Mouse (Mus musculus): ENCODE data around the gene Cald1. TPM values are rescaled to one million over a fixed set of nuclear protein-coding genes. Genes with fewer than 3 reads are reported as not detected.

Cald1 gene
- polyA plus RNA-seq, 1 experiment from 2014 or later = 279 TPM

GRCm38 (mm10) chr6:34749526-34749925, 151.2 kb downstream of the Cald1 start:
- no peak for ATAC-seq (ENCODE audit: low read depth)
- no peak overlapping the region for H3K4me3 ChIP-seq (ENCODE audit: low read length)
- H3K27ac ChIP-seq (ENCODE audit: low read length) = no peak overlapping the region
- 59% methylated on average over 6 of the region's 6 CpGs for WGBS
- no peaks in the 10 kb centered on the region for H3K27me3 ChIP-seq (ENCODE audit: control insufficient read depth, insufficient read depth, low read depth, low read length)
- no peak overlapping the region for H3K4me2 ChIP-seq (ENCODE audit: low read depth, low read length)
- no peaks in the 10 kb centered on the region for H3K9me3 ChIP-seq (ENCODE audit: control insufficient read depth, low read length)
- H3K4me1 ChIP-seq (replicated peaks; ENCODE audit: control insufficient read depth, insufficient read depth, low read length) = peaks cover 5% of the 10 kb centered on the region; the same call in 1 of the 2 replicates
- peaks cover 6% of the 10 kb centered on the region; the same call in 1 of the 2 replicates for H3K36me3 ChIP-seq (ENCODE audit: control insufficient read depth, insufficient read depth, low read length)
- no peak overlapping the region for H3K9ac ChIP-seq (ENCODE audit: low read length)

GRCm38 (mm10) chr6:34750487-34751120, 152.3 kb downstream of the Cald1 start:
- H3K4me1 ChIP-seq (replicated peaks; ENCODE audit: control insufficient read depth, insufficient read depth, low read length) = peaks cover 5% of the 10 kb centered on the region; the same call in 1 of the 2 replicates
- H3K9me3 ChIP-seq (ENCODE audit: control insufficient read depth, low read length) = no peaks in the 10 kb centered on the region
- ATAC-seq (ENCODE audit: low read depth) = 0 out of 2 replicates have a peak, but pooled peaks have one; percentile 26
- no peak overlapping the region for H3K4me3 ChIP-seq (ENCODE audit: low read length)
- no peak overlapping the region for H3K4me2 ChIP-seq (ENCODE audit: low read depth, low read length)
- no peak overlapping the region for H3K9ac ChIP-seq (ENCODE audit: low read length)
- no peak overlapping the region for H3K27ac ChIP-seq (ENCODE audit: low read length)
- peaks cover 6% of the 10 kb centered on the region; the same call in 1 of the 2 replicates for H3K36me3 ChIP-seq (ENCODE audit: control insufficient read depth, insufficient read depth, low read length)
- WGBS = 62% methylated on average over 7 of the region's 7 CpGs
- H3K27me3 ChIP-seq (ENCODE audit: control insufficient read depth, insufficient read depth, low read depth, low read length) = no peaks in the 10 kb centered on the region

GRCm38 (mm10) chr6:34751625-34752024, 153.3 kb downstream of the Cald1 start:
- ATAC-seq (ENCODE audit: low read depth) = no peak
- peaks cover 4% of the 10 kb centered on the region; the same call in 1 of the 2 replicates for H3K36me3 ChIP-seq (ENCODE audit: control insufficient read depth, insufficient read depth, low read length)
- H3K4me1 ChIP-seq (replicated peaks; ENCODE audit: control insufficient read depth, insufficient read depth, low read length) = peaks cover 5% of the 10 kb centered on the region; the same call in 1 of the 2 replicates
- no peak overlapping the region for H3K27ac ChIP-seq (ENCODE audit: low read length)
- no peaks in the 10 kb centered on the region for H3K27me3 ChIP-seq (ENCODE audit: control insufficient read depth, insufficient read depth, low read depth, low read length)
- H3K9me3 ChIP-seq (ENCODE audit: control insufficient read depth, low read length) = no peaks in the 10 kb centered on the region
- H3K4me3 ChIP-seq (ENCODE audit: low read length) = no peak overlapping the region
- no peak overlapping the region for H3K9ac ChIP-seq (ENCODE audit: low read length)
- no peak overlapping the region for H3K4me2 ChIP-seq (ENCODE audit: low read depth, low read length)

- Histone ChIP-seq H3K4me1 (replicated peaks; ENCODE audit: control insufficient read depth, insufficient read depth, low read length) (peaks cover 3% of the 10 kb centered on the region; the same call in 1 of the 2 replicates), H3K9me3 (ENCODE audit: control insufficient read depth, low read length) (no peaks in the 10 kb centered on the region), H3K27me3 (ENCODE audit: control insufficient read depth, insufficient read depth, low read depth, low read length) (no peaks in the 10 kb centered on the region), H3K9ac (ENCODE audit: low read length) (no peak overlapping the region), H3K4me3 (ENCODE audit: low read length) (no peak overlapping the region), H3K4me2 (ENCODE audit: low read depth, low read length) (no peak overlapping the region), H3K36me3 (ENCODE audit: control insufficient read depth, insufficient read depth, low read length) (no peaks in the 10 kb centered on the region; the same call in 1 of the 2 replicates), H3K27ac (ENCODE audit: low read length) (no peak overlapping the region)
- WGBS = 18% methylated on average over 5 of the region's 5 CpGs
- peak; percentile 76 for ATAC-seq (ENCODE audit: low read depth)
Observed at GRCm38 (mm10) chr6:34754448-34754847, 156.1 kb downstream of the Cald1 start.

- Histone ChIP-seq H3K9ac (ENCODE audit: low read length) (no peak overlapping the region), H3K9me3 (ENCODE audit: control insufficient read depth, low read length) (no peaks in the 10 kb centered on the region), H3K4me1 (replicated peaks; ENCODE audit: control insufficient read depth, insufficient read depth, low read length) (no peaks in the 10 kb centered on the region), H3K4me2 (ENCODE audit: low read depth, low read length) (no peak overlapping the region), H3K36me3 (ENCODE audit: control insufficient read depth, insufficient read depth, low read length) (peaks cover under 1% of the 10 kb centered on the region; the same call in 1 of the 2 replicates), H3K27me3 (ENCODE audit: control insufficient read depth, insufficient read depth, low read depth, low read length) (no peaks in the 10 kb centered on the region), H3K4me3 (ENCODE audit: low read length) (no peak overlapping the region), H3K27ac (ENCODE audit: low read length) (peak overlapping the region; percentile 12; the same call in 1 of the 2 replicates)
- 52% methylated on average over 2 of the region's 2 CpGs for WGBS
- ATAC-seq (ENCODE audit: low read depth) = peak; percentile 51; the same call in 1 of the 2 replicates
Observed at GRCm38 (mm10) chr6:34758340-34758739, 160.0 kb downstream of the Cald1 start.

- Histone ChIP-seq H3K4me3 (ENCODE audit: low read length) (no peak overlapping the region), H3K9me3 (ENCODE audit: control insufficient read depth, low read length) (no peaks in the 10 kb centered on the region), H3K27ac (ENCODE audit: low read length) (no peak overlapping the region), H3K4me2 (ENCODE audit: low read depth, low read length) (no peak overlapping the region), H3K36me3 (ENCODE audit: control insufficient read depth, insufficient read depth, low read length) (peaks cover 2% of the 10 kb centered on the region; the same call in 1 of the 2 replicates), H3K4me1 (replicated peaks; ENCODE audit: control insufficient read depth, insufficient read depth, low read length) (no peaks in the 10 kb centered on the region), H3K9ac (ENCODE audit: low read length) (no peak overlapping the region), H3K27me3 (ENCODE audit: control insufficient read depth, insufficient read depth, low read depth, low read length) (no peaks in the 10 kb centered on the region)
- no peak for ATAC-seq (ENCODE audit: low read depth)
- 26% methylated on average over 4 of the region's 4 CpGs for WGBS
Observed at GRCm38 (mm10) chr6:34760023-34760422, 161.7 kb downstream of the Cald1 start.

- no peak overlapping the region for H3K9ac ChIP-seq (ENCODE audit: low read length)
- no peaks in the 10 kb centered on the region for H3K27me3 ChIP-seq (ENCODE audit: control insufficient read depth, insufficient read depth, low read depth, low read length)
- H3K9me3 ChIP-seq (ENCODE audit: control insufficient read depth, low read length) = no peaks in the 10 kb centered on the region
- ATAC-seq (ENCODE audit: low read depth) = no peak
- H3K4me3 ChIP-seq (ENCODE audit: low read length) = no peak overlapping the region
- no peak overlapping the region for H3K4me2 ChIP-seq (ENCODE audit: low read depth, low read length)
- no peaks in the 10 kb centered on the region for H3K4me1 ChIP-seq (replicated peaks; ENCODE audit: control insufficient read depth, insufficient read depth, low read length)
- WGBS = 90% methylated on average over 5 of the region's 5 CpGs
- H3K27ac ChIP-seq (ENCODE audit: low read length) = no peak overlapping the region
- peaks cover 8% of the 10 kb centered on the region; the same call in 1 of the 2 replicates for H3K36me3 ChIP-seq (ENCODE audit: control insufficient read depth, insufficient read depth, low read length)
Observed at GRCm38 (mm10) chr6:34765721-34766120, 167.4 kb downstream of the Cald1 start.

GRCm38 (mm10) chr6:34769984-34770383, 171.7 kb downstream of the Cald1 start:
- H3K4me2 ChIP-seq (ENCODE audit: low read depth, low read length) = no peak overlapping the region
- H3K27ac ChIP-seq (ENCODE audit: low read length) = no peak overlapping the region
- no peaks in the 10 kb centered on the region for H3K9me3 ChIP-seq (ENCODE audit: control insufficient read depth, low read length)
- no peaks in the 10 kb centered on the region for H3K4me1 ChIP-seq (replicated peaks; ENCODE audit: control insufficient read depth, insufficient read depth, low read length)
- 0 out of 2 replicates have a peak, but pooled peaks have one; percentile 12 for ATAC-seq (ENCODE audit: low read depth)
- no peak overlapping the region for H3K4me3 ChIP-seq (ENCODE audit: low read length)
- H3K27me3 ChIP-seq (ENCODE audit: control insufficient read depth, insufficient read depth, low read depth, low read length) = no peaks in the 10 kb centered on the region
- no peak overlapping the region for H3K9ac ChIP-seq (ENCODE audit: low read length)
- 56% methylated on average over 2 of the region's 2 CpGs for WGBS
- H3K36me3 ChIP-seq (ENCODE audit: control insufficient read depth, insufficient read depth, low read length) = peaks cover 15% of the 10 kb centered on the region; the same call in 1 of the 2 replicates

- Histone ChIP-seq H3K27me3 (ENCODE audit: control insufficient read depth, insufficient read depth, low read depth, low read length) (no peaks in the 10 kb centered on the region), H3K9ac (ENCODE audit: low read length) (no peak overlapping the region), H3K4me3 (ENCODE audit: low read length) (no peak overlapping the region), H3K4me1 (replicated peaks; ENCODE audit: control insufficient read depth, insufficient read depth, low read length) (no peaks in the 10 kb centered on the region), H3K36me3 (ENCODE audit: control insufficient read depth, insufficient read depth, low read length) (peaks cover 15% of the 10 kb centered on the region; the same call in 1 of the 2 replicates), H3K9me3 (ENCODE audit: control insufficient read depth, low read length) (no peaks in the 10 kb centered on the region), H3K4me2 (ENCODE audit: low read depth, low read length) (no peak overlapping the region), H3K27ac (ENCODE audit: low read length) (no peak overlapping the region)
- 61% methylated on average over 6 of the region's 6 CpGs for WGBS
- peak; percentile 60 for ATAC-seq (ENCODE audit: low read depth)
Observed at GRCm38 (mm10) chr6:34770491-34770890, 172.2 kb downstream of the Cald1 start.
